Mouse (Mus musculus): ENCODE data around the gene Tbc1d1.

Tbc1d1 gene

DNA sequence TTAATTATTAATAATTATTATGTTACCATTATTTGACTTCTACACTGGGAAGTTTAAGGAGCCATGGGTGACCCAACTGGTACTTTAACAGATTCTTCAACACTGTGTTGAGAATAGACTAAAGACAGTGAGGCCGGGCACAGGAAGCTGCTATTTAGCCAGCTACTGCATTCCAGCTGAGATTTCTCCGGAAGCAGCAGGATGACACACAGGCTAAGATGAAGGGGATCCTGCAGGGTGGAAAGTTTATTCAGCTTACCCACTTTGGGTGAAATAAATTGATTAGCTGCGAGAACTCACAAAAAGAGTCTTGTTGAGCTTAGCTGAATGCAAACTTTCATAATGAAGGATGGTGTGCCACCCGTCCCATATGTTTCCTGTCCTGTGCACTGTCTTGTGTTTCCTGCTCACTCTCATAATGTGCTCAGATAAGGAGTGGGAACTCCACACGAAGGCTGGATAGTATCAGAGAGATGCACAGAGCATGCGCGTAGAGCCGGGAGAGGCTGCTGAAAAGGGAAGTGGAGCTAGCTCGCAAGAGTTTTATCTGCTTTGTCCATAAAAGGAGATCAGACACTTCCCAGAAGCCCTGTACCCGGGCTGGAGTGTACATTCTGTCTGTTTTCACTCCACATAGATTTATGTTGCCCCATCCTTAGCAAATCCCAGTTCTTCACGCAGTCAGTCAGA is at the start of gene Tbc1d1:
TSS of gene Tbc1d1 (plus strand) at position 445 of the 690 bp plus-strand sequence.
- DNase-seq (ENCODE audit: inconsistent age in 2 of 2, low spot score in 1 of 2): peak; percentile 55 to 74

DNA sequence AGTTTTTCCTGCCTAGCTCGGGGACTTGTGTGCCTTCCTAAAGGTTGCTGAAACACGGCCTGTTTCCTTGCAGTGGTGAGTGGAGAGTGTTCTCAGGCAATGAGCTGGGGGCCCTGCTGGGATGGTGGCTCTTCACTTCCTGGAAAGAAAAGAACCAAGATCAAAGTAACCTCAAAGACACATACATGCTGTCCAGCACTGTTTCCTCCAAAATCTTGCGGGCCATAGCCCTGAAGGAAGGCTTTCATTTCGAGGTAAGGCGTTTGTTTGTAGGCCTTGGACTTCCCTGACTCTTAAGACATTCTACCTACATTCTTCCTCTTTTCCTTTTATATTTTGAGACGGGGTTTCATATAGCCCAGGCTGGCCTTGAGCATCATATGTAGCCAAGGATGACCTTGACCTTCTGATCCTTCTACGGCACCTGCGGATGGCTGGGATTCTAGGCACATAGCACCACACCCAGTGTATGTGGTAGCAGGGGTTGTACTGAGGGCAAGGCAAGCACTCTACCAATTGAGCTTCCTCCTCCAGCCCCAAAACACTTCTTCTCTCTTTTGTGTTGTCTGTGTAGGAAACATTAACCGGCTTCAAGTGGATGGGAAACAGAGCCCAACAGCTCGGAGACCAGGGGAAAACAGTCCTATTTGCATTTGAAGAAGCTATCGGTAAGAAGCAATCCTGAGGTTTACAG is 48.4 kb upstream of the Tbc1d1 start:
- DNase-seq (ENCODE audit: inconsistent age in 2 of 2, low spot score in 1 of 2): no peak

DNA sequence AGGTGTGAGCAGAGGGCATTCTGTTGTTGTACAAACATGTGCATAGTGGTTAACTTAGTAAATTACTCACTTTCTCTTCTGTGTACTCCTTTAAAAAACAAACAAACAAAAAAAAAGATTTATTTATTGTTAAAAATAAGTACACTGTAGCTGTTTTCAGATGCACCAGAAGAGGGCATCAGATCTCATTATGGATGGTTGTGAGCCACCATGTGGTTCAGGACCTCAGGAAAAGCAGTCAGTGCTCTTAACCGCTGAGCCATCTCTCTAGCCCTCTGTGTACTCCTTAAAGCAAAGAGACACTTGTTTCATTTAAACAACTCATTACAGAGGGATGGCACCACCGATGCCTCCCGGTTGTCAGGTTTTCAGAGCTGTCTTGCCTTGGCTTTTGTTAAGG is 46.9 kb upstream of the Tbc1d1 start:
- no peak for DNase-seq (ENCODE audit: inconsistent age in 2 of 2, low spot score in 1 of 2)

GRCm38 (mm10) chr5:64112360-64112759 is 43.7 kb upstream of the Tbc1d1 start:
- DNase-seq (ENCODE audit: inconsistent age in 2 of 2, low spot score in 1 of 2): peak; percentile 84 to 89

DNA sequence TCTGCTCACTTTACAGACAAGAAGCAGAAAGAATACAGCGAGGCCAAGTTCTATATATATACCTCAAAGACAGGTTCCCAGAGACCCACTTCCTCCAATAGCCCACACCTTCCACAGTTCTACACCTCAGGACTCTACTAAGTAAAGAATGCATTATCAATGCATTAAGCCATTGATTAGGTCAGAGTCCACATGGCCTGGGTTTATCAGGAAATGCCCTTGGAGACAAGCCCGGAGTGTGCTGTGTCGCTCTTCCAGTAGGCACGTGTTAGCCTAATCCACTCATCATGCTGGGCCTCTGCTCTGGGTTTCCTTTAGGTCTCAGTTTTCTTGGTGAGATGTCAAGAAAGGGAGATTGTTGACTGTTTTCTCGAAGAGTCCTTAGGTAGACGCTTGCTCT is 41.9 kb upstream of the Tbc1d1 start:
- DNase-seq (ENCODE audit: inconsistent age in 2 of 2, low spot score in 1 of 2): no peak

GRCm38 (mm10) chr5:64117191-64117590 is 38.9 kb upstream of the Tbc1d1 start:
- DNase-seq (ENCODE audit: inconsistent age in 2 of 2, low spot score in 1 of 2): no peak

DNA sequence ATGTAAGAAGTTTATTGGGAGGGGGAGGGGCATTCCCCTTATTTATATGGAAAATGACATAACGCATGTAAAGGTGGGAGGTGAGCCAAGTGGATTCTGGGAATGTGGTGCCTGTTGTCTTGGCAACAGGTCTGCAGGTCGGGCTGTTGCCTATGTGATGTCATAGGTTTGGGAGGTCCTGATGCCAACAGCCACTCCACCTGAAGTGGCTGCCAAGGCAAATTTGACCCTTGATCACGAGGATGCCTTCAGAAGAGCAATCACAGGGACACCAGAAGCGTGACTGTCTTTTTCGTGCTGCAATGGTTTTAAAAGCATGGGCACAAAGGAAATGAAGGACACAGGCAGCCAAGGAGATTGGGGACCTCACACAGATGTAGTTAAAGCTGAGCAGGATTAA is 30.3 kb upstream of the Tbc1d1 start:
- DNase-seq (ENCODE audit: inconsistent age in 2 of 2, low spot score in 1 of 2): no peak

GRCm38 (mm10) chr5:64131550-64131949 is 24.6 kb upstream of the Tbc1d1 start:
- no peak for DNase-seq (ENCODE audit: inconsistent age in 2 of 2, low spot score in 1 of 2)

DNA sequence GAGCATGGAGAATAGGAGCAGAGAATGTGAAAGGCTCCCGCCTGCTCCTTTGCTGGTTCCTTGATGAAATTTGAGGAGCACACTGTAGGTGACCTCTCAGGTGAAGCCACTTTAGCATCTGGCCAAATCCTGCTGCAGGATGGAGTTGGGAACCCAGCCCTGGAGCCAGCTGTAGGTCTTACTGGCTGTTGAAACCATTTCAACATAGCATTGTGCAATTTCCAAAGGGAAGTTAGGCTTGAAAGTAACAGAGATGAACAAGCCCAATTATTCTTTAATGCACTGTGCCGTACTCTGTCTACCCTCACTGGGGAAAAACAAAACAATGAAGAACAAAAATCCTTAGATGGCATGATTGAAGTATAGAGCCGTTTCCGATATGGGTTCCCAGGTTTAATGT is 22.2 kb upstream of the Tbc1d1 start:
- no peak for DNase-seq (ENCODE audit: inconsistent age in 2 of 2, low spot score in 1 of 2)

GRCm38 (mm10) chr5:64136325-64136724 is 19.8 kb upstream of the Tbc1d1 start:
- peak in 1 of 2 experiments; percentile 51 for DNase-seq (ENCODE audit: inconsistent age in 2 of 2, low spot score in 1 of 2)

GRCm38 (mm10) chr5:64140202-64140601 is 15.9 kb upstream of the Tbc1d1 start:
- DNase-seq (ENCODE audit: inconsistent age in 2 of 2, low spot score in 1 of 2): peak in 1 of 2 experiments; percentile 36

DNA sequence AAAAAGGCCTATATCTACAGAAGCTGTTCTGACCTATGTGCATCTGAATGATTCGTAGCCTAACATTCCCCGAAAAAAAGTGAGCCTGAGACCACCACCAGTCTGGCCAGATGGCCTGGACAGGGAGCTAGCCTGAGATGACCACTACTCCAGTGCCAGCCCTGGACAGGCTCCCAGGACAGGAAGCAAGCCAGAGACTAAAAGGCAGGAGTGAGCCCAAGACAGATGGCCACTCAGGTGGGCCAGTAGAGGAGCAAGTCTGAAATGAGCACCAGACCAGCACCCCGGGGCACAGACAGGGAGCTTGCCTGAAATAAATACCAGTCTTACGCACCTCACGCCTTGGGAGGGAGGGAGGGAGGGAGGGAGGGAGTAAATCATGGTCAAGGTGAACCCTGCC is 11.8 kb upstream of the Tbc1d1 start:
- DNase-seq (ENCODE audit: inconsistent age in 2 of 2, low spot score in 1 of 2): no peak

GRCm38 (mm10) chr5:64146384-64147005 is 9.6 kb upstream of the Tbc1d1 start:
- DNase-seq (ENCODE audit: inconsistent age in 2 of 2, low spot score in 1 of 2): no peak

GRCm38 (mm10) chr5:64149184-64150127 is 6.6 kb upstream of the Tbc1d1 start:
- DNase-seq (ENCODE audit: inconsistent age in 2 of 2, low spot score in 1 of 2): no peak

DNA sequence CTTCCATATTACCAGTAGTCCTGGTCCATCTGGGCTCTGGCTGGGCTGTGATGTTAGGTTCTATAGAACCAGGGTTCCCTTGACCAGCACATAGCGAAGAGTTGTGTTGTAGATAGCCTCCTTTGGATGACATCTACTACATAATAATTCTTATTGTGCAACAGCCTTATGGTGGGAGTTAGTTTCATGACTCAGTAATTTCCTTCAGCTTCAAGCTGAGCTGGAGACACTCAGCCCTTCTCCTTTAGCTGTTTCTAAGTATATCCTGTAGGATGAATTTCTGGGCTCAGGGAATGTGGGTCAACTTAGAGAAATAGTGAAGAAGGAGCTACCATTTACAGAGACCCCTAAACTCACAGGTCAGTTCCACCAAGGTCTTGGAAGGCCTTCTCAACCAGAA is 2.8 kb upstream of the Tbc1d1 start:
- DNase-seq (ENCODE audit: inconsistent age in 2 of 2, low spot score in 1 of 2): no peak

DNA sequence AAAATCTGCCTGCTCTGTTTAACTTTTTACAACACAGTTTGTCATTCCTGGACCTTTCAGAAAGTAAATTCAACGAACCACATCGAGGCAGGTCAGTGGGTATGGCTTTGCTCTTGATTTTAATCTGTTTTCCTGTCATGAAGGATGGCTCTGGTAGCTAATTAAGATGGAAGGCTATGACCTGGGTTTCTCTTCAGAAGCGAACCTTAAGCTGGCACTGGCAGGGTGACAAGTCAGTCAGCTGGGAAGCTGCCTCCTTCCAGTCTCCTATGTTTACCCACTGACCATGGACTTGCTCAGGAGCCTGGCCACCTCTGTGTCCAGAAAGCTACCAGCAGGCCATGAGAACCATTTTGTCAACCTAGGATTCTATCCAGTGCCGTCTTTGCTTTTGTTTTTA is 474 bp downstream of the Tbc1d1 start:
- DNase-seq (ENCODE audit: inconsistent age in 2 of 2, low spot score in 1 of 2): no peak

DNA sequence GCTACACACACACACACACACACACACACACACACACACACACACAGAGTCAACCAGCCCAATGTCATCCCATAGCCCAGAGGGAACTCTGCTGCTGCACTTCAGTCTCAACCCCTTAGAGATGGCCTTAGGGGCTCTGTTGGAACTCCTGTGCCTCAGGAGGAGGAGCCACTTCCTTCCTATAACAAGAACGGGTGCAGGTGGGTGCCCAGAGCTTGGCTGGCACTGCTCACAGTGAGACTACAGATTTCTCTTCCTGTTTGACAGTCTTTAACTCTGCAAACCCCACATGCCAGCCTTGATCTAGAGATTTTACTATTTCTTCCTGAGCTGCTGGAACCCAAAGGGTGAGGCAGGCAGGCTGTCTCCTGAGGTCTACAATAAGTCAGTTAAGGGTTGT is 1.8 kb downstream of the Tbc1d1 start:
- DNase-seq (ENCODE audit: inconsistent age in 2 of 2, low spot score in 1 of 2): no peak

- DNase-seq (ENCODE audit: inconsistent age in 2 of 2, low spot score in 1 of 2): no peak
Observed at GRCm38 (mm10) chr5:64158501-64158900, 2.4 kb downstream of the Tbc1d1 start.

- DNase-seq (ENCODE audit: inconsistent age in 2 of 2, low spot score in 1 of 2): peak in 1 of 2 experiments; percentile 32
Observed at GRCm38 (mm10) chr5:64159065-64159780, 3.1 kb downstream of the Tbc1d1 start.

All from adrenal gland, adult (tissue).